Mouse (Mus musculus) liver, adult (tissue): ENCODE data around the gene Mr1.

Experiments
- GATA4 ChIP-seq: IDR thresholded peaks from 2 replicates; pipeline ENCODE4 v1.6.1; 2014; ENCODE audit warnings: mild to moderate bottlenecking, low read length; ENCODE audit not compliant: insufficient replicate concordance

Mr1 gene

GRCm38 (mm10) chr1:155146572-155146980 is at the start of gene Mr1:
Mr1 (minus strand) TSS chr1:155146814.
- TF ChIP-seq GATA4: 0 out of 2 replicates have a peak, but pooled peaks have one; percentile 40

- no peak for TF ChIP-seq GATA4
These were observed 46.3 kb upstream of the Mr1 start for GRCm38 (mm10) chr1:155192805-155193368.

- no peak for TF ChIP-seq GATA4
These were observed 45.1 kb upstream of the Mr1 start for GRCm38 (mm10) chr1:155191671-155192070.

- TF ChIP-seq GATA4: no peak
These were observed 44.6 kb upstream of the Mr1 start for GRCm38 (mm10) chr1:155191219-155191618.

- TF ChIP-seq GATA4: no peak
These were observed 42.0 kb upstream of the Mr1 start for GRCm38 (mm10) chr1:155188656-155189055.

- TF ChIP-seq GATA4: no peak
These were observed 37.6 kb upstream of the Mr1 start for GRCm38 (mm10) chr1:155184191-155184590.

- no peak for TF ChIP-seq GATA4
These were observed 31.7 kb upstream of the Mr1 start for GRCm38 (mm10) chr1:155178192-155178924.

- TF ChIP-seq GATA4: no peak
These were observed 27.8 kb upstream of the Mr1 start for GRCm38 (mm10) chr1:155174424-155174823.

GRCm38 (mm10) chr1:155172895-155173643 is 26.5 kb upstream of the Mr1 start:
- TF ChIP-seq GATA4: no peak

GRCm38 (mm10) chr1:155169935-155170334 is 23.3 kb upstream of the Mr1 start:
- no peak for TF ChIP-seq GATA4

- no peak for TF ChIP-seq GATA4
These were observed 20.8 kb upstream of the Mr1 start for GRCm38 (mm10) chr1:155167453-155167852.

GRCm38 (mm10) chr1:155158970-155159484 is 12.4 kb upstream of the Mr1 start:
- no peak for TF ChIP-seq GATA4

GRCm38 (mm10) chr1:155158141-155158969 is 11.7 kb upstream of the Mr1 start, which contains the start of gene Stx6:
Stx6 (plus strand) TSS chr1:155158715.
- peak; percentile 53; the same call in 1 of the 2 replicates for TF ChIP-seq GATA4

- no peak for TF ChIP-seq GATA4
These were observed 7.3 kb upstream of the Mr1 start for GRCm38 (mm10) chr1:155153906-155154305.

- no peak for TF ChIP-seq GATA4
These were observed 4.2 kb upstream of the Mr1 start for GRCm38 (mm10) chr1:155150821-155151220.
